Mouse (Mus musculus) liver, embryonic 11.5 days (tissue): ENCODE results near the gene Ubr4. TPM values are rescaled to one million over a fixed set of nuclear protein-coding genes. Genes with fewer than 3 reads are reported as not detected.
A peak's percentile ranks its signal among the peaks of the same experiment; 100 is the strongest.

ENCODE experiments used
- ATAC-seq: fragments of 200-750 bp; cut with Nextera tagmentation; replicated peaks from 2 replicates; pipeline ENCODE4 v1.8.0; 2017; ENCODE audit warnings: moderate number of reproducible peaks, mild to moderate bottlenecking, moderate TSS enrichment, moderate library complexity; ENCODE audit not compliant: low FRiP score
- DNase-seq: peaks from one replicate; pipeline ENCODE4 v3.0.0-alpha.2; 2017; ENCODE audit warnings: low spot score
- H3K27ac ChIP-seq: fragments of 300-500 bp; sonication (generic); 2 replicates; pipeline ENCODE4 v1.5.1; 2014; ENCODE audit warnings: mild to moderate bottlenecking, low read depth, low read length, control low read depth
- H3K27me3 ChIP-seq: fragments of 300-500 bp; sonication (generic); replicated peaks from 2 replicates; pipeline ENCODE4 v1.6.1; 2014; ENCODE audit warnings: low read length, mixed read lengths; ENCODE audit not compliant: control insufficient read depth, insufficient read depth
- H3K36me3 ChIP-seq: fragments of 300-500 bp; sonication (generic); 2 replicates; pipeline ENCODE4 v1.6.1; 2014; ENCODE audit warnings: mild to moderate bottlenecking, low read length, moderate library complexity, mixed read lengths; ENCODE audit not compliant: control insufficient read depth, insufficient read depth
- H3K4me1 ChIP-seq: fragments of 300-500 bp; sonication (generic); replicated peaks from 2 replicates; pipeline ENCODE4 v1.6.1; 2014; ENCODE audit warnings: low read length, mixed read lengths; ENCODE audit not compliant: control insufficient read depth, insufficient read depth
- H3K4me2 ChIP-seq: fragments of 300-500 bp; sonication (generic); 2 replicates; pipeline ENCODE4 v1.6.1; 2014; ENCODE audit warnings: mild to moderate bottlenecking, control low read depth, moderate library complexity
- H3K4me3 ChIP-seq: fragments of 300-500 bp; sonication (generic); 2 replicates; pipeline ENCODE4 v1.5.1; 2014; ENCODE audit warnings: low read depth, low read length, control low read depth
- H3K9ac ChIP-seq: fragments of 300-500 bp; sonication (generic); 2 replicates; pipeline ENCODE4 v1.6.1; 2014; ENCODE audit warnings: low read depth, low read length, control low read depth
- H3K9me3 ChIP-seq: fragments of 300-500 bp; sonication (generic); 2 replicates; pipeline ENCODE4 v1.6.1; 2016; ENCODE audit warnings: low read length, inconsistent platforms, mixed read lengths; ENCODE audit not compliant: control insufficient read depth
- whole genome bisulfite sequencing: fragments of 180-500 bp; shearing (Covaris S2); extraction: QIAGEN DNeasy Blood & Tissue Kit; methylation state at CpG from one replicate; pipeline ENCODE4 v1.1.7; 2014; 5-methylcytosine and 5-hydroxymethylcytosine counted together
- polyA plus RNA-seq: library from polyadenylated mRNA; unstranded; fragments of >200 nt; fragmentation: Nextera tagmentation; extraction: Ambion mirVana; gene quantifications from 2 replicates; pipeline ENCODE4 v1.2.1, GENCODE M21; 2014

The Ubr4 gene
- polyA plus RNA-seq = 79.0 and 86.9 TPM in 2 replicates

DNA sequence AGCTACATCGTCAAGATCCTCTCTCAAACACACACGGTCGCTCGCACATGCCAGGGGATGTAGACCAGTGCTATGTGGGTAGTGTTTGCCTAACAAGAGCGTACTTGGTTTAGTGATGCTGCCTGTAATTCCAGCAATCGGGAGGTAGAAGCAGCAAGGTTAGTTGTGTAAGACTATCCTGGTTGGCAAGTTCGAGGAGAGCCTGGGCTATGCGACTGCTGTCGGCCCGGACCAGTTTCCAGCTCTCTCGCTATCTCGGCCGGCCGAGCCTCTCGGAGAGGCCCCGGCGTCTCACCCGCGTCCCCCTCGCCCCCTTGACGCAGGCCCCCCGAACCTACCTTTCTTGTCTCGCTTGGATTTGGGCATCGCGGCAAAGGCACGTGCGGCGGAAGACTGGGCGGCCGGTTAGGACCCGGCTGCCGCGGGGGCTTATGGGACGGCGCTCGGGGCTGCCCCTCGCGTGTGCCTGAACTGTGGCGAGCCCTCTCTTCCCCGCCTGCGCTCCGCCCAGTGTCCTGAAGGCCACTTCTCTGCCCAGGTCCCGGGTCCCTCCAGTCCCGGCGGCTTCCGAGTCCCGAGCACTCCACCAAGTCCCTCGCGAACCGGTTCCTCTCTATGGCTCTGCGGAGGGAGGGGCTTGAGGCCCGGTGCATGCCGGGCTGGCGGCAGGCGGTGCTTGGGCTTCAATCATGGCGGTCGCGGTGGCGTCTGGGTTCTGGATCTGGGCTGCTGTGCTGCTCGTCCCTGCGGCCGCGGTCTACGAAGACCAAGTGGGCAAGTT lies at the start of gene Ubr4, which contains the start of the genes Mrto4 and Emc1:
Ubr4 (plus strand) TSS at position 679 of the 781 bp plus-strand sequence.
Mrto4 (minus strand) TSS at position 646 of the 781 bp plus-strand sequence.
Emc1 (plus strand) TSS at position 657 of the 781 bp plus-strand sequence.
- H3K9me3 ChIP-seq = no peaks in the 10 kb centered on the region

DNA sequence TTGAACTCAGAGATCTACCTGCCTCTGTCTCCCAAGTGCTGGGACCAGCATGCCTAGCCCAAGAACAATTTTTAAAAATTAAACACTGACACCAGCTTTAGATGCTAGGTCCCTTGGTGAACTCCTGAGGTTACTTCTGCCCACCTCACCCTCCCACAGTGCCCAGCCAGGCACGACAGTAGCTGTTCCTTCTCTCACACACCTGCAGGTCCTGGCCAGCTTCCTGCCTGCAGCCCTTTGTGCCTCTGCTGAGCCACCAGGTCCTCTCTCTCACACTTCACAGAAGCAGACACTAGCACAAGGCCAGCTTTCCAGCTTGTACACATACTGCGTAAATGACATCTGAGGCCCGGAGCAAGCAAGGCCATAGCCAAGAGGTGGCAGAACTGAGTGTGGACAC lies 46.9 kb upstream of the Ubr4 start:
- Histone ChIP-seq H3K36me3 (no peaks in the 10 kb centered on the region), H3K4me1 (peaks cover 5% of the 10 kb centered on the region; the same call in 1 of the 2 replicates), H3K4me3 (no peak overlapping the region), H3K27ac (no peak overlapping the region), H3K4me2 (no peak overlapping the region), H3K27me3 (no peaks in the 10 kb centered on the region), H3K9ac (no peak overlapping the region), H3K9me3 (no peaks in the 10 kb centered on the region)
- no peak for ATAC-seq
- 90% methylated on average over 3 of the region's 3 CpGs for WGBS
- no peak for DNase-seq

More for the DNA sequence above, at the start of gene Ubr4, which contains the start of the genes Mrto4 and Emc1:
- Histone ChIP-seq H3K4me2 (peak within 1 kb of the TSS; percentile 86), H3K27me3 (no peaks in the 10 kb centered on the region), H3K36me3 (peaks cover 30% of the 10 kb centered on the region), H3K4me1 (peaks cover 14% of the 10 kb centered on the region), H3K27ac (peak within 1 kb of the TSS; percentile 93), H3K4me3 (peak within 1 kb of the TSS; percentile 68), H3K9ac (peak within 1 kb of the TSS; percentile 72)
- ATAC-seq = peak; percentile 90
- under 1% methylated on average over 63 of the region's 64 CpGs for WGBS
- peak; percentile 85 for DNase-seq

DNA sequence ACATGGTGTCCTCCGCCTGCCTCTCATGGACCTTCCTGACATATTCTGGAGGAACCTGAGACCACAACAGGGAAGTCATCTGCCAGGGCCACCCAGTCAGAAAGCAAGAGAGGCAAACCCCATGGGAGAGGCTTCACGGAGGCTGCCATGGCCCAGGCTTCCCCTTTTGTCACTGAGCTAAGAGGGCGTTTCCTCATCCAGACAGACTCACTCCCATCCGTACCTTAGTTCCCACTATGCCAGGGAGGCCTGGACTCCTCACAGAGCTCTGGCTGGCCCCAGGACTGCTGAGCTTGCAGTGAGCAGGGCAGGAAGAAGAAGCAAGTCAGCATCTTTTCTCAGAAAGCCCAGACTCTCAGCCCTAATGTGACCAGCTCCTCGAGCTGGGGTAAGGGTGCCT lies 44.5 kb upstream of the Ubr4 start:
- Histone ChIP-seq H3K4me1 (peaks cover 14% of the 10 kb centered on the region), H3K27me3 (no peaks in the 10 kb centered on the region), H3K27ac (no peak overlapping the region), H3K9me3 (no peaks in the 10 kb centered on the region), H3K4me2 (no peak overlapping the region), H3K9ac (no peak overlapping the region), H3K4me3 (no peak overlapping the region), H3K36me3 (no peaks in the 10 kb centered on the region)
- no peak for ATAC-seq
- WGBS = 42% methylated on average over 5 of the region's 5 CpGs
- no peak for DNase-seq

DNA sequence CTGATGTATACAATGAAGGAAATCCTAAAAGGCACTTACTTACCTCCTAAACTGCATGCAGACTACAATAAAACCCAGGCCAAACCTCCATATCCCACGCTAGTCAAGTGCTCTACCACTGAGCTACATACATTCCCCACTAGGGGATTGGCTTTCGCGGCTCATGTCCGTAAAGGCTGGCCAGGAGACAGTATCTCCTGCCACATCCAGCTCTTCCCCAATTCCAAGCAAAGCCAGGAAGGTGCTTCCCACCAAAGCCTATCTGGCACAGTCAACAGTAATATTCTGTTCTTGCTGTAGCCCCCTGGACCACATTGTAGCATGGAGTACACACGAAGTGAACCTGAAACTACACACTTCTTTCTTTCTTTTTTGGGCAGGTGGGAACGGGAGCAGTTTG lies 42.8 kb upstream of the Ubr4 start:
- no peak for ATAC-seq
- no peaks in the 10 kb centered on the region for H3K9me3 ChIP-seq
- peak overlapping the region; percentile 94 for H3K9ac ChIP-seq
- no peak for DNase-seq
- H3K4me3 ChIP-seq = peak overlapping the region; percentile 94
- H3K4me1 ChIP-seq = peaks cover 14% of the 10 kb centered on the region
- no peaks in the 10 kb centered on the region for H3K27me3 ChIP-seq
- peak overlapping the region; percentile 5; the same call in 1 of the 2 replicates for H3K27ac ChIP-seq
- 25% methylated on average over 6 of the region's 6 CpGs for WGBS
- peak overlapping the region; percentile 100 for H3K4me2 ChIP-seq
- no peaks in the 10 kb centered on the region; the same call in none of the 2 replicates for H3K36me3 ChIP-seq

DNA sequence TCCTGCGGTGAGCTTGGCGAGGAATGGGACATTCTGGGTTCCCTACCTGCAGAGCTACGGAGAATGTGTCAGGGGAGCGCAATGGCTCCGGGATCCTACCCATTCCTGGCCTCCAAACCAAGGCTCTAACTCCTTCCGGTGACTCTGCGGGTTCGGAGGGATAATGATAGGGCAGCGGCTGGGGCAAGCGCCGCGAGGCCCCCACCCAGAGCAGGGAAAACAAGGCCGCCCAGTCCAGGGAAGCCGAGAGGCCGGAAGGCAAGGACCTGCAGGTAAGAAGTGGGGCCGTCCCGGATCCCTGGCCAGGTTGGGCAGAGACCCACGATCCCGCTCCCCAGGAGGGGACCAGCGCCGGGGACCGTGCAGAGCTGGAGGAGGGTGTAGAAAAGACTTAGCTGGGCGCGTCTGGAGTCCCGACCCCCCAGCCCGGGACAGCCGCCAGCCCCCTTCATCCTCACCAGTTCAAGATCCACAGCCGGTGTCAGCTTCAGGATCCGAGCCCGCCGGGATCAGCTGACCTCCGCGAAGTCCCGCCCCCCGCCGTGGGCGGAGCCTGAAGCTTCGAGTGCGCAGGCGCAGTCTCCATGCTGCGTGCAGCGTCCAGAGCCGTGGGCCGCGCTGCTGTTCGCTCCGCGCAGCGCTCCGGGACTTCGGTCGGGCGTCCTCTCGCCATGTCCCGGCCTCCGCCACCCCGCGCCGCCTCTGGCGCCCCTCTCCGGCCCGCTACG lies 42.1 kb upstream of the Ubr4 start, which contains the start of the genes Pqlc2 and Akr7a5:
Pqlc2 (minus strand) TSS at position 538 of the 728 bp plus-strand sequence.
Akr7a5 (plus strand) TSS at position 574 of the 728 bp plus-strand sequence.
- Histone ChIP-seq H3K4me3 (peak within 1 kb of the TSS; percentile 94), H3K9ac (peak within 1 kb of the TSS; percentile 94), H3K4me2 (peak within 1 kb of the TSS; percentile 100), H3K4me1 (peaks cover 14% of the 10 kb centered on the region), H3K9me3 (no peaks in the 10 kb centered on the region), H3K27ac (peak within 1 kb of the TSS; percentile 75), H3K36me3 (peaks cover 3% of the 10 kb centered on the region), H3K27me3 (no peaks in the 10 kb centered on the region)
- WGBS = under 1% methylated on average over 63 of the region's 63 CpGs
- DNase-seq (peak; percentile 96), ATAC-seq (peak; percentile 85)

DNA sequence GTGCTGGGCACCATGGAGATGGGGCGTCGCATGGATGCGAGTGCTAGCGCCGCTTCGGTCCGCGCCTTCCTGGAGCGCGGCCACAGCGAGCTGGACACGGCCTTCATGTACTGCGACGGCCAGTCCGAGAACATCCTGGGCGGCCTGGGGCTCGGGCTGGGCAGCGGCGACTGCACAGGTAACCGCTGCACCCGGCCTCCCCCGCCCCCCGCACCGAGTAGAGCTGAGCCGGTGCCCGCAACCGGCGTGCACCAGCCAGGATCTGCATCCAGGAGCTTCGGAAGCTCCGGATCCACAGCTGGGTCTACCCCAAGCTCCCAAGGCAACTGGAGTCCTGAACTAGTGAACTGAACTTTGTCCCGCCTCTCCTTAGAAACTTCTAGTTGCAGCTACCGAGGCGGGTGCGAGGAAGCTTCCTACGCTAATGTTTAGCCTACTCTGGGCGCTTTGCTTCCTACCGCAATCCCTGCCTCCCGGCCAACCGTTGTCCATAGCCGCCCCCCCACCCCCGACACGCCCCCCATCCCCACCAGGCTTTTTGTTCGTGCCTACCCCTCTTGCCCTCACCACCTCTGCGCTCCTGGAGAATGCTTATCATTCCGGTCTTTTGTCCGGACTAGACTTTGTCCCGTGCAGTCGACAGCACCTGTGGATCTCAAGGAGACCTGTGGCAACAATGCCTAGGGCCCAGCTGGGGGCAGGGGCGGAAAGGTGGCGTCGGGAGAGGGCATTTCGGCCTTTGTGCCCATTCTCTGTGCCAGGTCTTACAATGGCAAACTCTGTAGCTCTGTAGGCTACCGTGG lies 41.3 kb upstream of the Ubr4 start:
- ATAC-seq = peak; percentile 50

DNA sequence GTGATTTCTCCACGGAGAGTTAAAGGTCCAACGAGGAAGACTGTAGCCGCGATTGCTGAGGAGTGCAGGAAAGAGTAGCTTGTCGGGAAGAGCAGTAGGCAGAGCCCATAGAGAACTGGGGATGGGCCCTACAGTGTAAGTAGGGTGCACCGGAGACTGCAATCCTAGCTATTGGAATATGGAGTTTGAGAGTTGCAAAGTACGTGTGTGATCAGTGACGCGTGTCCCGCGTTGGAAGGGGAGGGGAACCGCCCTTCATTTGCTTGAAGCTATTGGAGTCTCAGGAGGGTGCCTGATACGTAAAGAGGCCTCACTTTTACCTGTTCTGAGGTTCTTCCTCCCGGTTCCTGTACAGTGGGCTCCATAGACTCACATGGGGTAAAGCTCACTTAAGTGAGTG lies 40.7 kb upstream of the Ubr4 start:
- Histone ChIP-seq H3K36me3 (peaks cover 3% of the 10 kb centered on the region), H3K4me1 (peaks cover 14% of the 10 kb centered on the region), H3K9ac (peak overlapping the region; percentile 94), H3K27ac (no peak overlapping the region), H3K4me2 (peak overlapping the region; percentile 100), H3K27me3 (no peaks in the 10 kb centered on the region), H3K9me3 (no peaks in the 10 kb centered on the region), H3K4me3 (peak overlapping the region; percentile 94)
- WGBS = 24% methylated on average over 14 of the region's 14 CpGs
- DNase-seq (no peak), ATAC-seq (no peak)

More for the DNA sequence above, 41.3 kb upstream of the Ubr4 start:
- Histone ChIP-seq H3K4me3 (peak overlapping the region; percentile 94), H3K4me1 (peaks cover 14% of the 10 kb centered on the region), H3K36me3 (peaks cover 3% of the 10 kb centered on the region), H3K9me3 (no peaks in the 10 kb centered on the region), H3K27me3 (no peaks in the 10 kb centered on the region), H3K27ac (peak overlapping the region; percentile 75), H3K9ac (peak overlapping the region; percentile 94), H3K4me2 (peak overlapping the region; percentile 100)
- no peak for DNase-seq
- WGBS = under 1% methylated on average over 53 of the region's 53 CpGs

DNA sequence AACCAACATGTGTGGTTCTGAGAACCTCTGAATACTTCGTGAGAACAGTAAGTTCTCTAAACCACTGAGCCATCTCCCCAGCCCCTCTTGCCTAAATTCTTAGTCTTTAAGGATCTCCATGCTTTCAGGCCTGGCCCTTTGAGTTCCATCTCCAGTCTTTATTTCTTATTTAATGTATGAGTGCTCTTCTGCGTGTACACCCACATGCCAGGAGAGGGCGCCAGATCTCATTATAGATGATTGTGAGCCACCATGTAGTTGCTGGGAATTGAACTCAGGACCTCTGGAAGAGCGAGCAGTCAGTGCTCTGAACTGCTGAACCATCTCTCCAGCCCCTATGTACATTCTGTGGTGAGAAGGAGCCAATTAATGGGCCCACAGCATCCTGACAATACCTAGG lies 39.8 kb upstream of the Ubr4 start:
- H3K4me3 ChIP-seq = no peak overlapping the region
- WGBS = 46% methylated on average over 4 of the region's 4 CpGs
- H3K4me1 ChIP-seq = peaks cover 14% of the 10 kb centered on the region
- peak overlapping the region; percentile 100 for H3K4me2 ChIP-seq
- no peaks in the 10 kb centered on the region for H3K9me3 ChIP-seq
- no peak overlapping the region for H3K9ac ChIP-seq
- DNase-seq (no peak), ATAC-seq (no peak)
- H3K27ac ChIP-seq = no peak overlapping the region
- no peaks in the 10 kb centered on the region for H3K27me3 ChIP-seq
- H3K36me3 ChIP-seq = peaks cover 3% of the 10 kb centered on the region
